Mouse (Mus musculus) embryonic facial prominence, embryonic 14.5 days (tissue): ENCODE measurements at regions not wholly inside any gene's neighbourhood (a gene's known extent, or its start where the extent isn't known, plus 50 kb on each side); places are given as distances from the start of the nearest gene placed in this dataset.

Experiments
- ATAC-seq: fragments of 200-750 bp; cut with Nextera tagmentation; 2 replicates; pipeline ENCODE4 v1.8.0; 2017; ENCODE audit warnings: low read depth, moderate number of reproducible peaks, moderate TSS enrichment
- DNase-seq: peaks from one replicate; pipeline ENCODE4 v3.0.0-alpha.2; 2015; ENCODE audit warnings: low spot score
- H3K27ac ChIP-seq: fragments of 300-500 bp; sonication (generic); replicated peaks from 2 replicates; pipeline ENCODE4 v1.5.1; 2014; ENCODE audit warnings: low read depth, mild to moderate bottlenecking, low read length, moderate library complexity
- H3K27me3 ChIP-seq: fragments of 300-500 bp; sonication (generic); replicated peaks from 2 replicates; pipeline ENCODE4 v1.6.1; 2014; ENCODE audit warnings: low read length; ENCODE audit not compliant: control insufficient read depth, insufficient read depth
- H3K36me3 ChIP-seq: fragments of 300-500 bp; sonication (generic); 2 replicates; pipeline ENCODE4 v1.6.1; 2014; ENCODE audit warnings: low read length, mixed read lengths; ENCODE audit not compliant: control insufficient read depth, insufficient read depth
- H3K4me1 ChIP-seq: fragments of 300-500 bp; sonication (generic); 2 replicates; pipeline ENCODE4 v1.6.1; 2014; ENCODE audit warnings: antibody characterized with exemption, low read length; ENCODE audit not compliant: control insufficient read depth, insufficient read depth
- H3K4me2 ChIP-seq: fragments of 300-500 bp; sonication (generic); 2 replicates; pipeline ENCODE4 v1.6.1; 2014; ENCODE audit warnings: low read depth, mild to moderate bottlenecking, low read length, moderate library complexity, mixed read lengths
- H3K4me3 ChIP-seq: fragments of 300-500 bp; sonication (generic); 2 replicates; pipeline ENCODE4 v1.5.1; 2014; ENCODE audit warnings: low read depth, mild to moderate bottlenecking, low read length
- H3K9ac ChIP-seq: fragments of 300-500 bp; sonication (generic); 2 replicates; pipeline ENCODE4 v1.6.1; 2014; ENCODE audit warnings: low read depth, mild to moderate bottlenecking, low read length, moderate library complexity, mixed read lengths
- H3K9me3 ChIP-seq: fragments of 300-500 bp; sonication (generic); 2 replicates; pipeline ENCODE4 v1.6.1; 2016; ENCODE audit warnings: low read length; ENCODE audit not compliant: control insufficient read depth
- WGBS: fragments of 180-500 bp; shearing (Covaris S2); extraction: QIAGEN DNeasy Blood & Tissue Kit; methylation state at CpG from one replicate; pipeline ENCODE4 v1.1.7; 2014; 5-methylcytosine and 5-hydroxymethylcytosine counted together

DNA sequence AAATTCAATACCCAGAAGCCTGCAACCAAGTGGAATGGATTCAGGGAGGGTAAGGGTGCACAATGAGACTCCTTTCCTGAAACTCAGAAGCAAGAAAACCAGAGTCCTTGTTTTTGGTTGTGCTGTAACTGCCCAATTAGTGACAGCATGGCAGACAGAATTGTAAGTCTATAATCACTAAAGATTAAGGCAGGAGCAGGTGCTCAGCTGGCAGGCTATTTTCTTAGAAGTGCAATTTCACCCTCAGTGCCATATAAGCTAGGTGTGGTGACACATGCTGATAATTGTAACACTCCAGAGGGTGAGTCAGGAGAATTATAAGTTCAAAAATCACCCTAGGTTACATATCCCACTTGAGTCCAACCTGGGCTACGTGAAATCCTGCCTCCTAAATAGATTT lies 714.2 kb upstream of the Nrsn1 start:
- Histone ChIP-seq H3K9me3 (no peaks in the 10 kb centered on the region), H3K36me3 (no peaks in the 10 kb centered on the region), H3K27me3 (no peaks in the 10 kb centered on the region), H3K27ac (no peak overlapping the region), H3K4me3 (no peak overlapping the region), H3K4me2 (no peak overlapping the region), H3K4me1 (no peaks in the 10 kb centered on the region), H3K9ac (no peak overlapping the region)
- peak; percentile 5 for DNase-seq
- ATAC-seq: no peak
- 87% methylated on average over 1 of the region's 1 CpGs for WGBS

DNA sequence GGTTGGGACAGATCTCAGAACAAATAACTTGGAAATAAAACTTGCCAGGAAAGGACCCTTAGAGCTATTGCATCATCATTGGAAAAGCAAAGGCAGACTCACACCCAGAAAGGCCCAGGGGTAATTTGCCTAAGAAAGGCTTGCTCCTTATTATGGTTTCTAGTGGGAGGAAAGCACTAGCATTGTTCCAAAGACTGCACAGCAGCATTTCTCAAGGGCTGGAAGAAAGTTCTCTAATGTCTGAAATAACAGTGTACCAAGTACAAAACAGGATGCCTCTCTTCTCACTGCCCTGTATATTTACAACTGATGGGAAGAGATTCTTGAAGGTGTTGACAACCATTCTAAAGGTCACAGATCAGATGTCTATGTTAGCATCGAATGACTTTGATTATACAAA lies 713.4 kb upstream of the Nrsn1 start:
- DNase-seq (no peak), ATAC-seq (no peak)
- no peak overlapping the region for H3K4me3 ChIP-seq
- H3K4me2 ChIP-seq: no peak overlapping the region
- H3K27me3 ChIP-seq: no peaks in the 10 kb centered on the region
- 63% methylated on average over 1 of the region's 1 CpGs for WGBS
- H3K4me1 ChIP-seq: no peaks in the 10 kb centered on the region
- H3K9ac ChIP-seq: no peak overlapping the region
- no peaks in the 10 kb centered on the region for H3K36me3 ChIP-seq
- H3K9me3 ChIP-seq: no peaks in the 10 kb centered on the region
- no peak overlapping the region for H3K27ac ChIP-seq

DNA sequence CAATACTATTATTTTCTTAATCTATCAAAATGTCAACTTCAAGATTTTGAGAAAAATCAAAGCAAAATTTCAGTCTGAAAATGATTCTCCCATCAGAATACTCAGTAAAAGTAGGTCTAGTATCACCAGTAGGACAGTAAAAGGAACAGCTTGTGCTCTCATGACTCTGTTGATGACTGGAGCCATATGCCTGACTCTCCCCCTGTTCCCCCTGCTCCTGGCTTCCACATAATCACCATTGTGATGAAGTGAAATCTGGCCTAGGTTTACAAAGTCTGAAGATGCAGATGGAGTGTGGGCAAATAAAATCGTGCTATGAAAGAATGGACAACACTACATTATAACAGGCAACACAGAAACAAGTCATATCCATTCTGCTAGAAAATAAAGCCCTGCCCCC lies 708.3 kb upstream of the Nrsn1 start:
- DNase-seq (no peak), ATAC-seq (no peak)
- H3K4me1 ChIP-seq: no peaks in the 10 kb centered on the region
- H3K9me3 ChIP-seq: no peaks in the 10 kb centered on the region
- H3K27ac ChIP-seq: no peak overlapping the region
- H3K9ac ChIP-seq: no peak overlapping the region
- no peaks in the 10 kb centered on the region for H3K27me3 ChIP-seq
- WGBS: 73% methylated on average over 1 of the region's 1 CpGs
- H3K36me3 ChIP-seq: no peaks in the 10 kb centered on the region
- no peak overlapping the region for H3K4me2 ChIP-seq
- H3K4me3 ChIP-seq: no peak overlapping the region

DNA sequence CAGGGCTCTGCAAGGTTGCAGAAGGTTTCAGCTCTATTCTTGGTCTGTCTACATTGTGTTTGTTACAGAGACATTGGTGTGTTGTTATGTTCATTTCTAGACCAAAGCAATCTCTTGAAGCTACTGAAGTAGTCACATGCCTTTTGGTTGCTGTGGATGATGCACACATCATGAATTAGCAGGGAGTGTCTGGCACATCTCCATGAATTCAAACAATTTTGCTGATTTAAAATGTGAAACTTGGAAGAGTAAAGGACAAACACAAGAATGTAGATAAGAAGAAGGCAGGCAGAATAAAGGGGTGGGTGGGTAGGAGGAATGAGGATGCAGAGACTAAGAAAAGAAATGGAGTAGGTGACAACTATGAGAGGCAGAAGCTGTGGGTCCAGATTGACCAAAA lies 688.3 kb upstream of the Nrsn1 start:
- Histone ChIP-seq H3K9me3 (no peaks in the 10 kb centered on the region), H3K27ac (no peak overlapping the region), H3K4me2 (no peak overlapping the region), H3K36me3 (no peaks in the 10 kb centered on the region), H3K4me3 (no peak overlapping the region), H3K4me1 (no peaks in the 10 kb centered on the region), H3K9ac (no peak overlapping the region), H3K27me3 (no peaks in the 10 kb centered on the region)
- ATAC-seq: no peak
- DNase-seq: no peak

DNA sequence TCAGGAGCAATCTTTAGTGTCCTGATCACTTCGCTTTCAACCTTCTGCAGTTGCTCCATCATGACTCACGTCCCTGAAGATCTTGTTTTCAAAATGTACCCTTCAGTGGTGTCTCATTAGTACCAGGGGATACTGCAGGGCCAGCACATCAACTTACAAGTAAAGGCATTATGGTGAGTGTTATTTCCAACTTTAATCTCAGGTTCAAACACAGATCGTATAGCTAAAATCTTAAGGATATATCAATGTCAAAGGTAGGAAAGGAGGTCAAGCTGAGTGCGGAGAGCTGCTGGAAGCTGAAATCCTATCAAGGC lies 687.8 kb upstream of the Nrsn1 start:
- Histone ChIP-seq H3K4me2 (no peak overlapping the region), H3K4me1 (no peaks in the 10 kb centered on the region), H3K4me3 (no peak overlapping the region), H3K27ac (no peak overlapping the region), H3K9ac (no peak overlapping the region), H3K36me3 (no peaks in the 10 kb centered on the region), H3K27me3 (no peaks in the 10 kb centered on the region), H3K9me3 (no peaks in the 10 kb centered on the region)
- no peak for DNase-seq
- 73% methylated on average over 4 of the region's 4 CpGs for WGBS
- ATAC-seq: no peak

DNA sequence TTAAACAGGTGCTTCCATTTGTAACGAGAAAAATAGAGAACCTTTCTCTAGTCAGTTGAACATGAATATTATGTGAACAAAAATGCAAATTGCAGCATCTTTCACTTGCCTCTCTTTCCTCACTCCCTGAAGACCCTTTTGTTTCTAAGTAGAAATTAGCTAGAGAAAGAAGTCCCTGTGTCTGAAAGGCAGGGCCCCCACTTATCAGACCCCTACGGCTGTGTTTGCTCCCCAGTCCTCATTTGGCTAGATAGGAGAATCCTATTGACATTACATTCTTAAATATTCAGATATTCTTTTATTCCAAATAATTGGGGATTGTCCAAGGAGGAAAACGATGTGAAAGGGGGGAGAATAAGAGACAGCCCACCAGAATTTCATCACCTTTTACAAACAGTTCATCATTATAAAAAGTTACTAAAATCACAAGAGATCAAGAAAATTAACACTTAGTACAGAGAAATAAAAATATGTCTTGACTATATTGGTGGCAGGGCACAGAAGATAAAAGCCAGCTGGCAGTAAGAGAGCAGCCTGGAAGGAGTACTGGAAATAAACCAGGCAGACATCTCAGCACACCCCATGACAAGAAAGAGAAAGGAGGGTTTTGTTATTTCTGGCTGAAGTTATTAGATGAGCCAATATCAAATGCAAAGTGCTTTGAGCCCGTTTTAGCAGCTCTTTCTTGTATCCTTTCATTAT lies 687.3 kb upstream of the Nrsn1 start:
- 66% methylated on average over 4 of the region's 4 CpGs for WGBS
- Histone ChIP-seq H3K4me1 (no peaks in the 10 kb centered on the region), H3K4me3 (no peak overlapping the region), H3K9ac (no peak overlapping the region), H3K27ac (no peak overlapping the region), H3K9me3 (no peaks in the 10 kb centered on the region), H3K27me3 (no peaks in the 10 kb centered on the region), H3K4me2 (no peak overlapping the region), H3K36me3 (no peaks in the 10 kb centered on the region)
- no peak for ATAC-seq
- no peak for DNase-seq

DNA sequence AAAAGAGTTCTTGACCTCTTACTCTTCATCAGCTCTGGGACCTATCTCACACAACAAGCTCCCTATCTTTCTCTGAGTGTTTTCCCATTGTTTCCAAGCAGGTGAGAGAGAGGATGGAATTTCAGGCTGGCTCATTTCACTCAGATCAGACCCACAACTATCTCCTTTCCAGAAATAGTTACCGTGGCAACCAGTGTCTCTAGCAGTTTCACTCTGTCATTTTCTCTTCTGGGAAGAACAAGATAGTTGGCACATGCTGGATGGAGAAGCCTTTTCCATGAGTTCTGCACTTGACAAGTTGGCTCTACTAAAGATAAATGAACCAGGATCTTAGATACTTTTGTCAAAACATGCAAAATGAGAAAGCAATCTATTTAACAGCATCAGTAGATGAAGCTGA lies 667.3 kb upstream of the Nrsn1 start:
- Histone ChIP-seq H3K9ac (no peak overlapping the region), H3K36me3 (no peaks in the 10 kb centered on the region), H3K4me3 (no peak overlapping the region), H3K4me2 (no peak overlapping the region), H3K27ac (no peak overlapping the region), H3K27me3 (no peaks in the 10 kb centered on the region), H3K9me3 (no peaks in the 10 kb centered on the region), H3K4me1 (peaks cover 10% of the 10 kb centered on the region)
- DNase-seq (no peak), ATAC-seq (no peak)
- WGBS: 88% methylated on average over 1 of the region's 1 CpGs

DNA sequence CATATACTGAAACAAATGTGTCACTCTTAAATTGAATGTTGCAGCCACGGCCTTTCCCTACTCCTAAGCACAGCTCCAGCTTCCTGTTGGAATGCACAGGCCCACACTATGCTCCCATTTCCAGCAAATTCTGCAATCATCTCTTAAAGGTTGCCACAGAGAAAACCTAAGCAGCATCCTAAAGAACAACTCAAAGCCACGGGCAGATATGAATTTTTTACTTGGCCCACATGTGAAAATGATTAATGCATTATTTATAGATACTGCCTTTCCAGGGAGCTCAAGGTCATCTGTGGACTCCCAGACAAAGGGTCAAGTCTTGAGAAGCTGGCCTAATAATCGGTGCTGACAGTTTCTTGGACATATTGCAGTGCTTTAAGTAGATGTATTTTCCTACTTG lies 663.5 kb upstream of the Nrsn1 start:
- ATAC-seq (no peak), DNase-seq (peak; percentile 45)
- H3K4me1 ChIP-seq: peaks cover 10% of the 10 kb centered on the region
- H3K27ac ChIP-seq: peak overlapping the region; percentile 75
- WGBS: 29% methylated on average over 3 of the region's 3 CpGs
- no peaks in the 10 kb centered on the region for H3K27me3 ChIP-seq
- no peaks in the 10 kb centered on the region for H3K36me3 ChIP-seq
- no peak overlapping the region for H3K4me3 ChIP-seq
- H3K9ac ChIP-seq: no peak overlapping the region
- no peaks in the 10 kb centered on the region for H3K9me3 ChIP-seq
- no peak overlapping the region for H3K4me2 ChIP-seq

DNA sequence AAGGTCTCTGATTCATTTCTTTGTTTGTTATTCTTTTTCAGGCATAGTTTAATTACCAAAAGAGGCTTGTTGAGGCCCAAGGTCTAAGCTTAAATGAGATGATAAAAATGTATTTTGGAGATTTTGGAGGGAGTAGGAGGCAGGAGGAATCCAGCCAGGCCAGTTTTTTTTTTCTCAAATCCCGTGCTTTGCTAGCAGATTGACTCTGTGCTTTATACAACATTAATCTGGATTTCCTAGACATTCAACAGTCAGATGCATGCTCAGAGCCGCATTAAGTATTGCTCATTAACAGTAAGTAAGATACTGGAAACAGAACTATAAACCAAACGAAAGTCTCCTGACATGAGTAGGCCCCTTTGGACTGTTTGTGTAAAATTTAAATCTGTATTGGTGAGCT lies 662.9 kb upstream of the Nrsn1 start:
- DNase-seq: peak; percentile 33
- Histone ChIP-seq H3K27ac (peak overlapping the region; percentile 75), H3K27me3 (no peaks in the 10 kb centered on the region), H3K4me2 (no peak overlapping the region), H3K9ac (no peak overlapping the region), H3K4me1 (peaks cover 10% of the 10 kb centered on the region), H3K9me3 (no peaks in the 10 kb centered on the region), H3K4me3 (no peak overlapping the region), H3K36me3 (no peaks in the 10 kb centered on the region)
- WGBS: 19% methylated on average over 3 of the region's 3 CpGs
- ATAC-seq: no peak
